Mouse (Mus musculus) testis, adult 2 months (tissue): ENCODE data around the gene Pecam1.

Source experiments
- CTCF ChIP-seq: fragments of 200-500 bp; IDR thresholded peaks from 2 replicates; pipeline ENCODE4 v1.5.1; 2012; ENCODE audit warnings: low read depth, mild to moderate bottlenecking, inconsistent platforms, low read length, moderate library complexity; ENCODE audit not compliant: control insufficient read depth, insufficient read depth, insufficient replicate concordance
- POLR2A ChIP-seq: fragments of 200-500 bp; IDR thresholded peaks from 2 replicates; pipeline ENCODE4 v1.6.1; 2012; ENCODE audit warnings: low read depth, mild to moderate bottlenecking, inconsistent platforms, low read length, moderate library complexity; ENCODE audit not compliant: control insufficient read depth

GRCm38 (mm10) chr11:106641580-106641979 lies 108.8 kb downstream of the Pecam1 start:
- TF ChIP-seq CTCF (no peak), POLR2A (no peak)
